Mouse (Mus musculus) heart, adult 2 months (tissue): Measurements from ENCODE around the gene Polr2l. TPM values are rescaled to one million over a fixed set of nuclear protein-coding genes. Genes with fewer than 3 reads are reported as not detected.

Source experiments
- DNase-seq, 2 experiments: peaks; one replicate each; pipeline ENCODE4 v3.0.0; 2021
- H3K27ac ChIP-seq: fragments of 200-600 bp; 2 replicates; pipeline ENCODE4 v1.8.1; 2022
- H3K27me3 ChIP-seq: fragments of 200-500 bp; 2 replicates; pipeline ENCODE4 v1.6.1; 2012; ENCODE audit warnings: mild to moderate bottlenecking, low read length, inconsistent platforms, mixed read lengths; ENCODE audit not compliant: control insufficient read depth, insufficient read depth
- H3K36me3 ChIP-seq: fragments of 200-500 bp; 2 replicates; pipeline ENCODE4 v1.6.1; 2012; ENCODE audit warnings: low read length, inconsistent platforms; ENCODE audit not compliant: control insufficient read depth, insufficient read depth
- H3K4me1 ChIP-seq: fragments of 200-500 bp; 2 replicates; pipeline ENCODE4 v1.6.1; 2011; ENCODE audit warnings: low read length; ENCODE audit not compliant: control insufficient read depth, insufficient read depth
- H3K4me3 ChIP-seq: fragments of 200-600 bp; 2 replicates; pipeline ENCODE4 v1.8.1; 2022
- H3K79me2 ChIP-seq: fragments of 200-500 bp; replicated peaks from 2 replicates; pipeline ENCODE4 v1.6.1; 2012; ENCODE audit warnings: mild to moderate bottlenecking, inconsistent platforms, low read length, moderate library complexity, mixed read lengths; ENCODE audit not compliant: control insufficient read depth, insufficient read depth
- H3K9ac ChIP-seq: fragments of 200-500 bp; 2 replicates; pipeline ENCODE4 v1.6.1; 2012; ENCODE audit warnings: low read depth, mild to moderate bottlenecking, control low read depth, inconsistent platforms, low read length, mixed read lengths
- CTCF ChIP-seq: fragments of 200-600 bp; IDR thresholded peaks from 2 replicates; pipeline ENCODE4 v1.8.1; 2022; ENCODE audit warnings: antibody characterized with exemption, mild to moderate bottlenecking, moderate library complexity
- EP300 ChIP-seq: fragments of 200-500 bp; IDR thresholded peaks from 2 replicates; pipeline ENCODE4 v1.6.1; 2011; ENCODE audit warnings: low read depth, low read length, control low read depth; ENCODE audit not compliant: insufficient read depth
- POLR2A ChIP-seq: fragments of 200-500 bp; IDR thresholded peaks from 2 replicates; pipeline ENCODE4 v1.6.1; 2011; ENCODE audit warnings: mild to moderate bottlenecking, low read depth, low read length, control low read depth; ENCODE audit not compliant: insufficient read depth
- WGBS: fragments of 180-500 bp; shearing (Covaris S2); methylation state at CpG from one replicate; pipeline ENCODE4 v1.1.7; 2018; 5-methylcytosine and 5-hydroxymethylcytosine counted together
- intact Hi-C: fragments of 180-260 bp; cut with DNase I; formaldehyde crosslinking; loops from one replicate; pipeline ENCODE4 v1.15.1; 2025
- polyA plus RNA-seq: library from polyadenylated mRNA; depleted of rRNA; stranded (reverse); fragments of >200 nt; gene quantifications from 2 replicates; pipeline ENCODE4 v1.2.3, GENCODE M21; 2012
- total RNA-seq, 2 experiments: library from RNA; stranded (reverse); gene quantifications; 2 replicates each; pipeline ENCODE4 v1.2.3; 2021

Polr2l gene
- total and polyA plus RNA-seq, 3 experiments: 62.6 to 82.8 (median 71.7) TPM

DNA sequence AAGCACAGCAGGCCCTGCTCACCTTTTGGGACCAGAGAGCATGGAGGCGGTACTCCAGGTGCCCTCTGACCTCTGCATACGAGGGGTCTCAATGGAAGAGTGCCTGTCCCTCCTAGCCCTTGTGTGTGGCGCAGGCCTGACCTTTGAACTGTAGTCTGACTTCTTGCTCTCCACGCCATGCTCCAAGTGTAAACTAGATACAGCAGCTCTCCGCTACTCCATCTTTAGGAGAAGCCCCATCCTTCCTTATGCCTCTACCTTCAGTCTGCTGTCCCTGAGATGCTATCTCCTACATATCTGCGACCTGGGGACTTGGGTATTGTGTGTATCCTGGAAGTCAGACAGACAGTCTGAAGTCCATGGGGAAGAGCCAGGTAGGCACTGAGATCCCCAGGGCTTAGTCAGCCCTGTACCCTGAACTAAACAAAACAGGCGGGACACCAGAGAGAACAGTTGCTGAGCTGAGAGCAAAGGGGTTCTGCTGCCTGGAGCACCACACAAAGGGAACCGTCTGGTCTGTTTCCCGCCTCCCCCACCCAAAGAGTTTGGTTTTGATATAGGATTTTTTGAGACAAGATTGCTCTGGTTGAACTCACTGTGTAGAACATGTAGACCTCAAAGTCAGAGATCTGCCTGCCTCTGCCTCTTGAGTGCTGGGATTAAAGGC lies 38.9 kb downstream of the Polr2l start:
- DNase-seq: peak in 1 of 2 experiments; percentile 31
- H3K9ac ChIP-seq: no peak overlapping the region
- 84% methylated on average over 9 of the region's 9 CpGs for WGBS
- peak overlapping the region; percentile 96 for H3K27ac ChIP-seq
- H3K4me1 ChIP-seq: peaks cover 12% of the 10 kb centered on the region
- no peak overlapping the region; the same call in 1 of the 2 replicates for H3K4me3 ChIP-seq
- TF ChIP-seq EP300 (no peak), CTCF (no peak), POLR2A (no peak)
- H3K79me2 ChIP-seq: no peaks in the 10 kb centered on the region
- intact Hi-C loops: no loop called here
- H3K36me3 ChIP-seq: no peaks in the 10 kb centered on the region
- H3K27me3 ChIP-seq: no peaks in the 10 kb centered on the region

DNA sequence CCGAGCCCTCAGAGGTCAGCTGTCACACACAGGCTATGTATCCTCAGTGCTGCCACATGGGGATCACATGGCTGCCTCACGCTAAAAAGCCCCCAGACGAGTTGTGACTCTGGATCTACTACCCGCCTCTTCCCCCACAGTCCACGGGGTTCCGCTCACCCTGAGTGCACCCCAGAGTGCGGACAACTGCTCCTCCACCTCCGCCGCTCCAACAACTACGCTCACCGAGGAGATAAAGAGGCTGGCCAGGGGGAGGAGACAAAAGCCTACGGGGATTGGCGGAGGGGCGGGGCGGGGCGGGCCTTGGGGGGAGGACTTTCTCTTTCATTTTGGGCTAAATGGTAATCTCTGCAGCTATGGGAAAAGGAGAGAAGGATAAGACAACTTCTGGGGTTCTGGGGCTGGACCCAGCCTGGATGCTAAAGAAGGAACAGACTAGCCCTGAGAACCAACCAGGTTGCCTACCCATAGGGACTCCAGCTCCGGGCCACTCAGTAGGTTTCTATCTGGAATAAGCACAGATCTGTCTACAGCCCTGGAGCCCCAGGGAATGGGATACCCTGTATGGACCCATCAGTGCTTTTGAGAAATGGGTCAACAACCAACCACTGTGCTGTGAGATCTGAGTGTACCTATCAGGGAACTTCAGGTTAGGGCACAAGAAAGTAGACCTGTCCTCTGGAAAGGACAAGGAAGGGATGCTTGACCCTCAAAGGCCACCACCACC lies 39.6 kb downstream of the Polr2l start:
- peak overlapping the region; percentile 67 for H3K4me3 ChIP-seq
- DNase-seq: peak; percentile 73 to 79
- H3K9ac ChIP-seq: peak overlapping the region; percentile 49
- 4% methylated on average over 17 of the region's 17 CpGs for WGBS
- TF ChIP-seq CTCF (no peak), EP300 (peak; percentile 50; the same call in 1 of the 2 replicates), POLR2A (peak; percentile 91)
- intact Hi-C loops: no loop called here
- no peaks in the 10 kb centered on the region for H3K36me3 ChIP-seq
- H3K27me3 ChIP-seq: no peaks in the 10 kb centered on the region
- no peaks in the 10 kb centered on the region for H3K79me2 ChIP-seq
- peak overlapping the region; percentile 96 for H3K27ac ChIP-seq
- H3K4me1 ChIP-seq: peaks cover 11% of the 10 kb centered on the region

DNA sequence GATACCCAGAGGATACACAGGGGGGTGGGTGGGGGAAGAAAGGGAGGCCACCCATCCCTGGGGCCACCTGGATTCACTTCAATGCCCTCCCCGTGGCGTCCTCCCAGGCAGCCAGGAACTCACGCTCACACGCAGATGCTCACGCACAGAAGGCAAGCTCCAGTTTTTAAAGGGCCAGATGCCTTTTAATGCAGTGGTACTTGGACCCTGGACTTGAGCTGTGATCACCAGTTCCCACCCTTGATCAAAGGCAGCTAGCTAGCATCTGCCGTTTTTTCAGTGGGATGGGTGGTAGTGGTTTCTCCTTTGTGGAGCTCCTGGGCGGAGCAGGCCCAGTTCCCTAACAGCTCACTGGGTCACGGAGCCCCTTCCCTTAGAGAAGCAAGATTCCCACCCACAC lies 40.5 kb downstream of the Polr2l start:
- H3K27me3 ChIP-seq: no peaks in the 10 kb centered on the region
- intact Hi-C loops: no loop called here
- peak overlapping the region; percentile 49 for H3K9ac ChIP-seq
- DNase-seq: peak; percentile 56 to 66
- WGBS: 15% methylated on average over 8 of the region's 8 CpGs
- 0 out of 2 replicates have a peak, but pooled peaks have one; percentile 27 for TF ChIP-seq POLR2A
- no peak for TF ChIP-seq CTCF
- peaks cover 11% of the 10 kb centered on the region for H3K4me1 ChIP-seq
- H3K4me3 ChIP-seq: peak overlapping the region; percentile 67
- H3K27ac ChIP-seq: peak overlapping the region; percentile 96
- H3K36me3 ChIP-seq: no peaks in the 10 kb centered on the region
- H3K79me2 ChIP-seq: no peaks in the 10 kb centered on the region

DNA sequence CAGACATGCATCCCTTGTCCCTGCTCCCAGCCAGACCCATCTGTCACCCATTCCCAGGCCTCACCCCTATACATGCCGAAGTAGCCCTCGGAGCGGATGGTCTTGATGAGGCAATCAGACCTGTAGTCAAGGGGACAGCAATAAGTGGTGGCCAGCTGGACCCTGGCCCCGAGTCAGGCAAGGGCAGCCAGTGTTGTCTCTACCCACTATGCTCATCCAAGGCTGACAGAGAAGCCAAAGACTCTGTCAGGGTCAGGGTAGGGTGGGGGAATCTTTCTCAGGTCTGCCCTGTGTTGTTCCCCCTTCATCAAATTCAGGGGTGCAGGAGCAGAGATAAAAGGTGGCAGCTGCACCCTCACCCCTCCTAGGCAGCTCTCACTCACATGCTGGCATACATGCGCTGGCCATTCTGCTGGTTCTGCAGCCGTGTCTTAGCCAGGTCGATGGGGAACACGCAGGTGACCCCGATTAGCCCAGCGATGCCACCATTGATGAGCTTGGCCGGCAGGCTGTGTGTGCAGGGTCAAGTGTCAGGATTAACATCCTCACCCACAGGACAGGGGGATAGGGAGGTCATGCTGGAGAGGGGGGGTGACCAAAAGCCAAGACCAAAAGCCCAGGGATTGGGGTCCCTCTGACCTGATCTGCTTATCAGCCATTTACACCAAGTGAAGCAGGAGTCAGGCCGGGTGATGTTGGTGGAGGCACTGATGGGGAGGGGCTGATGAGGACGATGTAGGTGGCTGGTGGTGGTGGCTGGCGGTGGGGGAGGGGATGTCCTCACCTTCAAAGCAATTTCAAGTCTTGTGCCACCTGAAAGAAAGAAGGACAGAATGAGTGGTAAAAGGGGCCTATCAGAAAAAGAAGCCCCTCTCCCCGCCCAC lies 41.2 kb downstream of the Polr2l start:
- TF ChIP-seq CTCF (no peak), POLR2A (no peak), EP300 (no peak)
- DNase-seq: peak in 1 of 2 experiments; percentile 29
- Histone ChIP-seq H3K9ac (peak overlapping the region; percentile 49), H3K4me1 (peaks cover 11% of the 10 kb centered on the region), H3K4me3 (peak overlapping the region; percentile 67), H3K36me3 (no peaks in the 10 kb centered on the region), H3K27me3 (no peaks in the 10 kb centered on the region), H3K79me2 (no peaks in the 10 kb centered on the region), H3K27ac (peak overlapping the region; percentile 96)
- intact Hi-C loops: no loop called here
- WGBS: 66% methylated on average over 15 of the region's 15 CpGs

DNA sequence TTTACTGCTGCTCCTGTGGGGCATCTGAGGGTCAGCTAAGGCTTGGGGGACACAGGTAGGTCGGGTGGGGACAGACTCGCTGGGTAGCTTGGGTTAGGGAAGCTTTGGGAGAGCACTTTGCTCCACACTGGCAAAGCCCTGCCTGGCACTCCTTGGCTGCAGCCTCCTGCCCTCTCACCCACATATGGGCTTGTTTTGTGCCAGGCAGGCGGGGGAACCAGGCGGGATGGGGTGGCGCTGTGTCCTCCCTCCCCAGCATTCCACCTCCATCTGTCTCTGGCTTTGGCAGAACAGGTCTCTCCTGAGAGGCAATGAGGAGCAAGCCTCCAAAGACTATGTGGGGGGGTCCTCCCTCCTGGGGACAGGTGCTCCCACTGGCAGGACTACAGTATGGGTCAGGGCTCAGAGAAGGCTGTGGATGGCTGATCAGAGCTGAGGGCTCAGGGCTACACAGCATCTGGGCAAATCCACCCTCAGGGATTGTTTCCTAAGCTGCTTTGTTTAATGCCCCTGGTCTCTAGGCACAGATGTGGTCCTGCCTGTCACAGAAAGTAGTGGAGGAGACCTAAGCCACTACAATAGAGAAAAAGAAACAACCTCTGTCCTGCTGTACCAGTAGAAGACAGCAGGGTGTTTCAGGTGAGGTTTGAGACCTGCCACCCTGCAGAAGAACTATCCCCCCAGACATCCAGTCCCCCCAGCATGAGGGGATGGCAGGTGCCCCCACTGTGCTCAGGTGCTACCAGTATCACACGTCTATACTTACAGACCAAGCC lies 42.0 kb downstream of the Polr2l start:
- Histone ChIP-seq H3K9ac (peak overlapping the region; percentile 37; the same call in 1 of the 2 replicates), H3K4me1 (peaks cover 11% of the 10 kb centered on the region), H3K4me3 (peak overlapping the region; percentile 67; the same call in 1 of the 2 replicates), H3K27ac (peak overlapping the region; percentile 96), H3K27me3 (no peaks in the 10 kb centered on the region), H3K36me3 (no peaks in the 10 kb centered on the region), H3K79me2 (no peaks in the 10 kb centered on the region)
- 71% methylated on average over 6 of the region's 6 CpGs for WGBS
- intact Hi-C loops: loop anchor here (1.0 kb wide), 1 partner anchor 19 kb away; the partner anchor contains the start of gene Gatd1
- DNase-seq: peak; percentile 72 to 81
- TF ChIP-seq POLR2A: peak; percentile 45
- TF ChIP-seq CTCF: no peak
- TF ChIP-seq EP300: 0 out of 2 replicates have a peak, but pooled peaks have one; percentile 63
